Mouse (Mus musculus) lung, postnatal 0 days (tissue): Measurements from ENCODE around the gene Gm20458.

Experiments used
- CTCF ChIP-seq: IDR thresholded peaks from 2 replicates; pipeline ENCODE4 v1.5.1; 2016; ENCODE audit warnings: antibody characterized with exemption, mild to moderate bottlenecking
- EP300 ChIP-seq: IDR thresholded peaks from 2 replicates; pipeline ENCODE4 v1.6.1; 2016; ENCODE audit warnings: antibody characterized with exemption, mild to moderate bottlenecking, control low read depth

- TF ChIP-seq CTCF (no peak), EP300 (no peak)
These were observed 27.4 kb upstream of the Gm20458 start for GRCm38 (mm10) chr2:164433278-164433895.
